9 mouse cellular contexts compared by ENCODE assay signal in the genomic region with DNA sequence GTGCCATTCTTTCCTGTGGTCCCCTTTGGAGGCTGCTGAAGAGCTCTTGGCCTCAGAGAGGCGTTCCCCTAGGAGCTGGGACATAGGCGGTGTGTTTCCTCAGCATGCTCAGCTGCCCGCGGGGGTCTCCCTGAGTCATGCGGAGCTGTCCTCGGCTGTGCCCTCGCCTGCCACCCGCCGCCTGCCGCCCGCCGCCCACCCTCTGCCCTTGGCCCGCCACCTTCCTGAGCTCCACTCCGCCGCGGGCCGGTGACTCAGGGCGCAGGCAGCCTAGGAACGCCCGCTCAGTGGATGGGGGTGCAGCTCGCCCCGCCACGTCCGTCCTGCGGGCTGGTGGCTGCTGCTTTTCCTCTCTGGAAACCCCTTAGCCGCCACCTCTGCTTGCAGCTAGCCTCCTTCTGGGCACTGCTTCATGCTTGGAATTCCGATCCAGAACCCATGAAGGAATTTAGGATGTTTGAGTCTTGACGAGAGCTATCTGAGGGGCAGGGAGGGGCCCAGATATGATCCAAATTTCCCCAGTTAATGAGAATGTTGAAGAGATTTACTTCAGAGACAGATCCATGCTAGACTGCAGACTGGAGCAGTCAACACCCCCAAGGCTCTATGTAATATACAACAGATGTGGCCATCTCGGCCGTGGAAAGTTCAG. TPM values are rescaled to one million over a fixed set of nuclear protein-coding genes. Genes with fewer than 3 reads are reported as not detected.
A peak's percentile ranks its signal among the peaks of the same experiment; 100 is the strongest.
DNase-seq lines count a peak whose midpoint lies in the region; ATAC-seq and TF ChIP-seq lines count a peak whose summit lies in the region.
"Had no signal": no experiment of that assay in that cellular context is flagged by ENCODE, and none has a peak within 500 bp of the region (broad histone marks: within the 10 kb centered on the region; RNA-seq: fewer than 3 reads in every experiment).

No protein-coding gene starts in this region.

- WGBS in heart, postnatal 0 days: under 1% methylated on average over 30 of the region's 30 CpGs
- WGBS in stomach, embryonic 16.5 days: 2% methylated on average over 30 of the region's 30 CpGs

- TF ChIP-seq CTCF in embryonic fibroblast, embryonic 13.5 days (IDR thresholded peaks at IDR 0.05; ENCODE audit: borderline replicate concordance, insufficient read depth, low read length): no peak
- no peak for TF ChIP-seq CTCF in heart, postnatal 0 days (IDR thresholded peaks at IDR 0.05; ENCODE audit: low read depth)

- peak overlapping the region; percentile 51 for H3K9ac ChIP-seq in heart, postnatal 0 days (replicated peaks; ENCODE audit: low read depth, low read length)
- H3K9ac ChIP-seq in stomach, embryonic 16.5 days (ENCODE audit: low read length): peak overlapping the region; percentile 71

- peak overlapping the region; percentile 98 for H3K27ac ChIP-seq in embryonic fibroblast, embryonic 13.5 days (ENCODE audit: insufficient read depth, low read length)
- peak overlapping the region; percentile 59 for H3K27ac ChIP-seq in heart, postnatal 0 days (ENCODE audit: low read depth)
- H3K27ac ChIP-seq in stomach, embryonic 16.5 days (ENCODE audit: low read length): peak overlapping the region; percentile 73
- H3K27ac ChIP-seq: macrophage had no signal

- no peak overlapping the region for H3K4me3 ChIP-seq in embryonic fibroblast, embryonic 13.5 days (ENCODE audit: insufficient read depth, low read length)
- H3K4me3 ChIP-seq in heart, postnatal 0 days (ENCODE audit: low read depth, low read length): peak overlapping the region; percentile 33
- H3K4me3 ChIP-seq in stomach, embryonic 16.5 days (replicated peaks; ENCODE audit: low read length): peak overlapping the region; percentile 39

- H3K9me3 ChIP-seq in heart, postnatal 0 days (replicated peaks; ENCODE audit: control insufficient read depth, low read length): no peaks in the 10 kb centered on the region
- H3K9me3 ChIP-seq in stomach, embryonic 16.5 days (replicated peaks; ENCODE audit: control insufficient read depth, low read length): no peaks in the 10 kb centered on the region

- peak; percentile 34 for DNase-seq in right cerebral cortex, postnatal 25 days
- DNase-seq in right cerebral cortex, adult 18-20 months: no peak
- peak; percentile 78 for DNase-seq in heart, postnatal 0 days (ENCODE audit: low spot score)
- DNase-seq in kidney, postnatal 14 days: peak; percentile 81
- DNase-seq in lung, postnatal 4 days: peak; percentile 81 to 89

- H3K36me3 ChIP-seq in heart, postnatal 0 days (replicated peaks; ENCODE audit: control insufficient read depth, insufficient read depth, low read length): no peaks in the 10 kb centered on the region
- no peaks in the 10 kb centered on the region for H3K36me3 ChIP-seq in stomach, embryonic 16.5 days (ENCODE audit: control insufficient read depth, insufficient read depth, low read length)

- TF ChIP-seq EP300 in heart, postnatal 0 days (IDR thresholded peaks at IDR 0.05; ENCODE audit: low read depth): no peak

- no peaks in the 10 kb centered on the region for H3K27me3 ChIP-seq in heart, postnatal 0 days (ENCODE audit: control insufficient read depth, insufficient read depth, low read length)
- no peaks in the 10 kb centered on the region for H3K27me3 ChIP-seq in stomach, embryonic 16.5 days (ENCODE audit: control insufficient read depth, insufficient read depth, low read length)

- peak overlapping the region; percentile 67 for H3K4me2 ChIP-seq in heart, postnatal 0 days (ENCODE audit: low read depth, low read length)
- H3K4me2 ChIP-seq in stomach, embryonic 16.5 days (ENCODE audit: low read depth, low read length): peak overlapping the region; percentile 73

- no peak; the same call in 1 of the 2 replicates for TF ChIP-seq POLR2A in embryonic fibroblast, embryonic 13.5 days (IDR thresholded peaks at IDR 0.05; ENCODE audit: low read depth, low read length)

- ATAC-seq in heart, postnatal 0 days (ENCODE audit: insufficient read depth, low read depth): peak; percentile 90
- ATAC-seq in stomach, embryonic 16.5 days (ENCODE audit: insufficient read depth, low FRiP score): peak; percentile 84; the same call in 1 of the 2 replicates
- ATAC-seq in erythroid progenitor cell, adult 5-6 weeks (replicated peaks; ENCODE audit: low FRiP score, poor library complexity, severe bottlenecking): no peak

- peaks cover 16% of the 10 kb centered on the region for H3K4me1 ChIP-seq in embryonic fibroblast, embryonic 13.5 days (ENCODE audit: control insufficient read depth, insufficient read depth, low read length)
- H3K4me1 ChIP-seq in heart, postnatal 0 days (ENCODE audit: control insufficient read depth, insufficient read depth): peaks cover 10% of the 10 kb centered on the region
- H3K4me1 ChIP-seq in stomach, embryonic 16.5 days (ENCODE audit: control insufficient read depth, insufficient read depth, low read length): peaks cover 8% of the 10 kb centered on the region

RNA-seq across cellular contexts. Expression of a gene that starts 44.8 kb away (rescaled TPM):
- polyA plus RNA-seq in embryonic fibroblast, embryonic 13.5 days (2011; ENCODE audit: insufficient read length, low read depth, missing spikeins): 8.4 and 8.5 TPM in 2 replicates
- 4.4 and 9.4 TPM in 2 replicates for total RNA-seq in heart, postnatal 0 days (2014; rRNA removed; ENCODE audit: low replicate concordance)
- 1.3 and 1.4 TPM in 2 replicates for polyA plus RNA-seq in heart, postnatal 0 days (2015; fragmentation: Nextera tagmentation; extraction: Ambion mirVana)
- polyA plus RNA-seq in stomach, embryonic 16.5 days (2015; fragmentation: Nextera tagmentation; extraction: Ambion mirVana): 4.2 and 4.9 TPM in 2 replicates
- 2.9 and 3.8 TPM in 2 replicates for total RNA-seq in erythroid progenitor cell, adult 5-6 weeks (2015; ENCODE audit: low replicate concordance)
- total RNA-seq in erythroid progenitor cell, adult 5-6 weeks (2017; ENCODE audit: low replicate concordance): 0.51 and 3.8 TPM in 2 replicates

RNA-seq across cellular contexts. Expression of a gene that starts 51.4 kb away (rescaled TPM):
- polyA plus RNA-seq in embryonic fibroblast, embryonic 13.5 days (2011; ENCODE audit: insufficient read length, low read depth, missing spikeins): 2.0 and 4.5 TPM in 2 replicates
- 9.7 and 15.1 TPM in 2 replicates for total RNA-seq in heart, postnatal 0 days (2014; rRNA removed; ENCODE audit: low replicate concordance)
- polyA plus RNA-seq in heart, postnatal 0 days (2015; fragmentation: Nextera tagmentation; extraction: Ambion mirVana): 5.4 and 6.5 TPM in 2 replicates
- 19.1 and 22.0 TPM in 2 replicates for polyA plus RNA-seq in stomach, embryonic 16.5 days (2015; fragmentation: Nextera tagmentation; extraction: Ambion mirVana)
- 2.1 and 7.6 TPM in 2 replicates for total RNA-seq in erythroid progenitor cell, adult 5-6 weeks (2015; ENCODE audit: low replicate concordance)
- 3.0 and 4.8 TPM in 2 replicates for total RNA-seq in erythroid progenitor cell, adult 5-6 weeks (2017; ENCODE audit: low replicate concordance)
